Mouse (Mus musculus) MEL (cell line): ENCODE measurements around the gene Vmn2r18. TPM values are rescaled to one million over a fixed set of nuclear protein-coding genes. Genes with fewer than 3 reads are reported as not detected.

Source experiments
- DNase-seq: peaks from one replicate; pipeline ENCODE4 v3.0.0; 2011; ENCODE audit warnings: low read depth, low spot score
- H3K27ac ChIP-seq: 2 replicates; pipeline ENCODE4 v1.5.1; 2012; ENCODE audit warnings: low read depth, mild to moderate bottlenecking, control low read depth, low read length, moderate library complexity; ENCODE audit not compliant: control insufficient read depth
- H3K27me3 ChIP-seq, 2 experiments: fragments of 150-350 bp in 1 of 2; sonication (generic) in 1 of 2; 2 replicates each; pipeline ENCODE4 v1.6.1; 2012; ENCODE audit warnings: low read length in 2 of 2, mild to moderate bottlenecking in 2 of 2, improper control_type of control experiment in 1 of 2, moderate library complexity in 1 of 2; ENCODE audit not compliant: insufficient read depth in 2 of 2, control insufficient read depth in 1 of 2
- H3K36me3 ChIP-seq, 2 experiments: 2 replicates each; pipeline ENCODE4 v1.6.1; 2012 to 2014; ENCODE audit warnings: low read length in 2 of 2, improper control_type of control experiment in 1 of 2, inconsistent platforms in 1 of 2, mild to moderate bottlenecking in 1 of 2; ENCODE audit not compliant: insufficient read depth in 2 of 2, control insufficient read depth in 1 of 2
- H3K4me1 ChIP-seq, 2 experiments: fragments of 150-350 bp in 1 of 2; sonication (generic) in 1 of 2; 2 replicates each; pipeline ENCODE4 v1.6.1; 2012; ENCODE audit warnings: low read length in 2 of 2, improper control_type of control experiment in 1 of 2, mild to moderate bottlenecking in 1 of 2; ENCODE audit not compliant: insufficient read depth in 2 of 2, control insufficient read depth in 1 of 2
- H3K4me3 ChIP-seq, 2 experiments: fragments of 150-350 bp in 1 of 2; sonication (generic) in 1 of 2; 2 replicates each; pipeline ENCODE4 v1.5.1; 2012; ENCODE audit warnings: low read depth in 2 of 2, low read length in 2 of 2, mild to moderate bottlenecking in 2 of 2, moderate library complexity in 2 of 2, control low read depth in 1 of 2, improper control_type of control experiment in 1 of 2; ENCODE audit not compliant: control insufficient read depth in 1 of 2, insufficient read depth in 1 of 2
- H3K79me2 ChIP-seq: 2 replicates; pipeline ENCODE4 v1.6.1; 2012; ENCODE audit warnings: mild to moderate bottlenecking, low read length, moderate library complexity; ENCODE audit not compliant: control insufficient read depth, poor library complexity, insufficient read depth
- H3K9ac ChIP-seq: 2 replicates; pipeline ENCODE4 v1.6.1; 2012; ENCODE audit warnings: low read depth, mild to moderate bottlenecking, control low read depth, low read length, moderate library complexity; ENCODE audit not compliant: control insufficient read depth, poor library complexity, severe bottlenecking
- H3K9me3 ChIP-seq: fragments of 150-350 bp; sonication (generic); replicated peaks from 2 replicates; pipeline ENCODE4 v1.6.1; 2012; ENCODE audit warnings: mild to moderate bottlenecking, low read length, improper control_type of control experiment, moderate library complexity; ENCODE audit not compliant: insufficient read depth
- BHLHE40 ChIP-seq: IDR thresholded peaks from 2 replicates; pipeline ENCODE4 v1.6.1; 2012; ENCODE audit warnings: low read depth, mild to moderate bottlenecking, inconsistent platforms, low read length, improper control_type of control experiment, borderline replicate concordance
- CTCF ChIP-seq, 3 experiments: IDR thresholded peaks in 2 of 3; conservative IDR thresholded peaks in 1 of 3; 2 replicates each; pipeline ENCODE4 v1.5.1; 2011 to 2012; ENCODE audit warnings: low read length in 3 of 3, low read depth in 2 of 3, mild to moderate bottlenecking in 2 of 3, improper control_type of control experiment in 1 of 3, inconsistent platforms in 1 of 3, mixed read lengths in 1 of 3, moderate library complexity in 1 of 3; ENCODE audit not compliant: control insufficient read depth in 1 of 3, insufficient read depth in 1 of 3, poor library complexity in 1 of 3, severe bottlenecking in 1 of 3
- E2F4 ChIP-seq: IDR thresholded peaks from 2 replicates; pipeline ENCODE4 v1.6.1; 2011; ENCODE audit warnings: low read depth, low read length, improper control_type of control experiment, borderline replicate concordance
- ELF1 ChIP-seq: IDR thresholded peaks from 2 replicates; pipeline ENCODE4 v1.6.1; 2014; ENCODE audit warnings: low read depth, mild to moderate bottlenecking, inconsistent platforms, low read length, improper control_type of control experiment, moderate library complexity
- HCFC1 ChIP-seq: IDR thresholded peaks from 2 replicates; pipeline ENCODE4 v1.6.1; 2012; ENCODE audit warnings: low read depth, mild to moderate bottlenecking, inconsistent platforms, low read length, improper control_type of control experiment, moderate library complexity
- KAT2A ChIP-seq: conservative IDR thresholded peaks from 2 replicates; pipeline ENCODE4 v1.6.1; 2012; ENCODE audit warnings: low read depth, low read length, improper control_type of control experiment, inconsistent platforms
- MAX ChIP-seq: IDR thresholded peaks from 2 replicates; pipeline ENCODE4 v1.6.1; 2011; ENCODE audit warnings: low read length, improper control_type of control experiment
- MEF2A ChIP-seq: IDR thresholded peaks from 2 replicates; pipeline ENCODE4 v1.6.1; 2014; ENCODE audit warnings: low read depth, mild to moderate bottlenecking, inconsistent platforms, low read length, improper control_type of control experiment; ENCODE audit not compliant: poor library complexity, insufficient replicate concordance, severe bottlenecking; ENCODE audit errors: extremely low read depth
- POLR2A ChIP-seq, 2 experiments: IDR thresholded peaks; 2 replicates each; pipeline ENCODE4 v1.6.1; 2011 to 2012; ENCODE audit warnings: low read length in 2 of 2, mild to moderate bottlenecking in 2 of 2, control low read depth in 1 of 2, improper control_type of control experiment in 1 of 2, low read depth in 1 of 2, moderate library complexity in 1 of 2; ENCODE audit not compliant: control insufficient read depth in 1 of 2, insufficient read depth in 1 of 2, poor library complexity in 1 of 2
- POLR2AphosphoS2 ChIP-seq: IDR thresholded peaks from 2 replicates; pipeline ENCODE4 v1.6.1; 2011; ENCODE audit warnings: low read length, improper control_type of control experiment
- POLR2AphosphoS5 ChIP-seq: IDR thresholded peaks from 2 replicates; pipeline ENCODE4 v1.6.1; 2012; ENCODE audit warnings: low read depth, borderline replicate concordance, mild to moderate bottlenecking, inconsistent platforms, low read length, moderate library complexity, mixed read lengths
- RAD21 ChIP-seq: IDR thresholded peaks from 2 replicates; pipeline ENCODE4 v1.6.1; 2011; ENCODE audit warnings: mild to moderate bottlenecking, low read depth, low read length, improper control_type of control experiment
- RCOR1 ChIP-seq: IDR thresholded peaks from 2 replicates; pipeline ENCODE4 v1.6.1; 2012; ENCODE audit warnings: low read depth, mild to moderate bottlenecking, inconsistent platforms, low read length, improper control_type of control experiment
- SIN3A ChIP-seq: IDR thresholded peaks from 2 replicates; pipeline ENCODE4 v1.6.1; 2012; ENCODE audit warnings: low read length, improper control_type of control experiment, inconsistent platforms
- SMC3 ChIP-seq: IDR thresholded peaks from 2 replicates; pipeline ENCODE4 v1.6.1; 2011; ENCODE audit warnings: low read depth, low read length, improper control_type of control experiment
- TAL1 ChIP-seq: IDR thresholded peaks from 2 replicates; pipeline ENCODE4 v1.6.1; 2012; ENCODE audit warnings: mild to moderate bottlenecking, inconsistent platforms, low read length, moderate library complexity, mixed read lengths
- TBP ChIP-seq: IDR thresholded peaks from 2 replicates; pipeline ENCODE4 v1.8.0; 2011; ENCODE audit warnings: low read depth, low read length, improper control_type of control experiment
- TCF12 ChIP-seq: IDR thresholded peaks from 2 replicates; pipeline ENCODE4 v1.6.1; 2014; ENCODE audit warnings: low read depth, mild to moderate bottlenecking, inconsistent platforms, low read length, improper control_type of control experiment, moderate library complexity
- USF2 ChIP-seq, 2 experiments: IDR thresholded peaks; 2 replicates each; pipeline ENCODE4 v1.6.1; 2011 to 2012; ENCODE audit warnings: improper control_type of control experiment in 2 of 2, low read length in 2 of 2, borderline replicate concordance in 1 of 2, inconsistent platforms in 1 of 2, low read depth in 1 of 2, mild to moderate bottlenecking in 1 of 2; ENCODE audit not compliant: insufficient read depth in 1 of 2
- ZC3H11A ChIP-seq: IDR thresholded peaks from 2 replicates; pipeline ENCODE4 v1.6.1; 2012; ENCODE audit warnings: low read depth, mild to moderate bottlenecking, inconsistent platforms, low read length, improper control_type of control experiment
- ZMIZ1 ChIP-seq: IDR thresholded peaks from 2 replicates; pipeline ENCODE4 v1.6.1; 2012; ENCODE audit warnings: low read depth, mild to moderate bottlenecking, inconsistent platforms, low read length, improper control_type of control experiment, moderate library complexity
- polyA plus RNA-seq, 2 experiments: library from polyadenylated mRNA; stranded (reverse) in 1 of 2; unstranded in 1 of 2; fragments of >175 nt in 1 of 2; fragments of >200 nt in 1 of 2; gene quantifications; 2 replicates each; pipeline versions ENCODE4 v1.2.1 to v1.2.4; 2012; ENCODE audit warnings: low replicate concordance in 2 of 2, low read depth in 1 of 2; ENCODE audit not compliant: insufficient read length in 2 of 2, insufficient read depth in 1 of 2, missing spikeins in 1 of 2
- total RNA-seq: library from RNA; depleted of rRNA; stranded (reverse); fragments of 300-350 nt; gene quantifications from 2 replicates; pipeline ENCODE4 v1.2.3, GENCODE M21; 2012; rRNA removed

Vmn2r18 gene
- total and polyA plus RNA-seq, 3 experiments: 0.04 TPM; not detected in 1

DNA sequence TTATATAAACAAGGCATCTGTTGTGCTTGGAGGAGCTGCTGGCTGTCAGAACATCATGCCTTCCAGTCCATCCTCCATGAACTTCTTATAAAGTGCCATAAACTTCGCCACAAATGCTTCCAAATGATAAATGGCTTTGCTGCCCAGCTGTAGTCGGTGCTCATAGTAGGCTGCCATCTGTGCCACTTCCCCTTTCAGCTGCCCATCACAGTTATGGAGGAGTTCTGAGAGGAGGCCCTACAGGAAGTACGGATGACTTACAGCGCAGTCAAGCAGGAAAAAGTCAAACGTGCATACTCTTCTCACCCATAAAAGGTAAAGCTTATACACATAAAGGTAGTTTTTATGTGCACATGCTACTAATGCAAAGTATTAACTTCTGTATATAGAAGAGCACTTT, 37.0 kb upstream of the Vmn2r18 start (continued):
- TF ChIP-seq ZMIZ1: no peak

DNA sequence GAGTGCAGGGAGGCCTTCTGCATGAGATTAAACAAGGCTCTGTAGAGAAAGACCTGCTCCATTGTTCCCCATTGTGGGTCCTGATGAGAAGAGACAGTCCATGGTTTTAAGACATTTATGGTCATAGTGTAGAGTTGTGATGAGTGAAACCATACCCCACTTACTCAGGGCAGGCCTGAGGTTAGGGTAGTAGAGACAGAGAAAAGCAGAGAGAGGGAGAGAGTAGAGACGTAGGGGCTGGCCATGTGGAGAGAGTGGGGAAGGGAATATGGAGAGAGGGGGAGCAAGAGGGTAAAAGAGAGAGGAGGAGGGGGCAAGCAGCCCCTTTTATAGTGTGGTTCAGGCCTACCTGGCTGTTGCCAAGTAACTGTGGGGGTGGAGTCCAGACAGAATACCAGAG, 36.3 kb upstream of the Vmn2r18 start:
- Histone ChIP-seq H3K4me3 (no peak overlapping the region), H3K27me3 (no peaks in the 10 kb centered on the region), H3K36me3 (peaks cover 0 to 13% of the 10 kb centered on the region in 2 experiments; a peak in 3 of 4 replicates), H3K9ac (no peak overlapping the region), H3K27ac (no peak overlapping the region), H3K79me2 (no peaks in the 10 kb centered on the region), H3K9me3 (no peaks in the 10 kb centered on the region), H3K4me1 (no peaks in the 10 kb centered on the region)
- DNase-seq: no peak
- TF ChIP-seq TCF12 (no peak), POLR2AphosphoS2 (0 out of 2 replicates have a peak, but pooled peaks have one; percentile 37)

DNA sequence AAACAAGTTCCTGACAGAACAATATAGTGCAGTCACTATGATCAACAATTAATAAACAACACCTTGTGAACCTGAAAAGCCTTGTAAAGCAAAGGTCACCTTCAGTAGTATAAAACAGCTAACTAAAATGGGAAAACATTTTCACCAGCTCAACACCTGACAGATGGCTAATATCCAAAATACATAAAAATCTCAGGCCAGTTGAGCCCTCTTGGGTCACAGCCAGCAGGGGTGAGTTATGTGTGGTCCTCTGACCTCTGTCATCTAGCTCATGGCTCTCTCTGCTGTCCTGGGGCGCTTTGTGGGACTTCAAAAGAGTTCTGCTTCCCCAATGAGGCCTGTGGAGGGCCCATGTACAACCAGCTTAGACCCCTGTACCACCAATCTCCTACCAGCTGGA, 4.1 kb downstream of the Vmn2r18 start:
- no peak for TF ChIP-seq ELF1
- no peak for TF ChIP-seq KAT2A
- TF ChIP-seq ZC3H11A: no peak
- TF ChIP-seq POLR2A (IDR thresholded peaks at IDR 0.05; ENCODE audit: control insufficient read depth in 1 of 2, insufficient read depth in 1 of 2, low read depth in 1 of 2, low read length in 2 of 2, poor library complexity in 1 of 2): no peak
- no peak for TF ChIP-seq RCOR1
- no peak for TF ChIP-seq E2F4
- no peak for TF ChIP-seq TBP
- no peak for TF ChIP-seq SIN3A
- TF ChIP-seq CTCF (IDR thresholded peaks at IDR 0.05 in 2 of 3, conservative IDR thresholded peaks at IDR 0.05 in 1 of 3; ENCODE audit: control insufficient read depth in 1 of 3, insufficient read depth in 1 of 3, low read depth in 2 of 3, low read length in 3 of 3, poor library complexity in 1 of 3, severe bottlenecking in 1 of 3): no peak
- TF ChIP-seq BHLHE40: no peak
- no peak for TF ChIP-seq MAX
- TF ChIP-seq USF2 (IDR thresholded peaks at IDR 0.05; ENCODE audit: borderline replicate concordance in 1 of 2, insufficient read depth in 1 of 2, low read depth in 1 of 2, low read length in 2 of 2): no peak
- no peak for TF ChIP-seq POLR2AphosphoS5
- TF ChIP-seq MEF2A: no peak
- TF ChIP-seq TAL1: no peak
- TF ChIP-seq SMC3: no peak
- no peak for TF ChIP-seq RAD21
- no peak for TF ChIP-seq HCFC1
- Histone ChIP-seq H3K79me2 (no peaks in the 10 kb centered on the region), H3K4me1 (no peaks in the 10 kb centered on the region), H3K9me3 (no peaks in the 10 kb centered on the region), H3K4me3 (no peak overlapping the region), H3K27ac (no peak overlapping the region), H3K27me3 (peaks cover 0 to 1% of the 10 kb centered on the region in 2 experiments; a peak in 1 of 4 replicates), H3K36me3 (no peaks in the 10 kb centered on the region), H3K9ac (no peak overlapping the region)
- no peak for DNase-seq

Other genes starting within 250 kb of the Vmn2r18 start
- gene Gm42906, start 177.9 kb downstream of the Vmn2r18 start, total RNA-seq: not detected in 2 replicates
- not detected for gene Gm42906, start 177.9 kb downstream of the Vmn2r18 start, polyA plus RNA-seq
- 112 and 118 TPM in 2 replicates for gene Rfc3, start 45.2 kb upstream of the Vmn2r18 start, total RNA-seq
- gene Rfc3, start 45.2 kb upstream of the Vmn2r18 start, polyA plus RNA-seq: 100 to 1,000 TPM; 105 to 211 TPM